Mouse (Mus musculus): Measurements from ENCODE around the gene Map3k6.
A peak's percentile ranks its signal among the peaks of the same experiment; 100 is the strongest.

Gene Map3k6

GRCm38 (mm10) chr4:133213661-133214060 lies 27.0 kb upstream of the Map3k6 start:
- no peak for DNase-seq (ENCODE audit: low read depth, low spot score)

GRCm38 (mm10) chr4:133217641-133218040 lies 23.0 kb upstream of the Map3k6 start:
- peak; percentile 54 for DNase-seq (ENCODE audit: low read depth, low spot score)

GRCm38 (mm10) chr4:133218745-133219144 lies 21.9 kb upstream of the Map3k6 start:
- DNase-seq (ENCODE audit: low read depth, low spot score) = no peak

- DNase-seq (ENCODE audit: low read depth, low spot score) = no peak
Measured at GRCm38 (mm10) chr4:133220656-133221055, 20.0 kb upstream of the Map3k6 start.

- DNase-seq (ENCODE audit: low read depth, low spot score) = no peak
Measured at GRCm38 (mm10) chr4:133221701-133222100, 18.9 kb upstream of the Map3k6 start.

- no peak for DNase-seq (ENCODE audit: low read depth, low spot score)
Measured at GRCm38 (mm10) chr4:133223875-133224274, 16.7 kb upstream of the Map3k6 start.

GRCm38 (mm10) chr4:133226073-133226472 lies 14.5 kb upstream of the Map3k6 start:
- no peak for DNase-seq (ENCODE audit: low read depth, low spot score)

- no peak for DNase-seq (ENCODE audit: low read depth, low spot score)
Measured at GRCm38 (mm10) chr4:133227636-133228035, 13.0 kb upstream of the Map3k6 start.

GRCm38 (mm10) chr4:133229582-133229981 lies 11.0 kb upstream of the Map3k6 start:
- DNase-seq (ENCODE audit: low read depth, low spot score) = no peak

- no peak for DNase-seq (ENCODE audit: low read depth, low spot score)
Measured at GRCm38 (mm10) chr4:133233285-133233976, 7.2 kb upstream of the Map3k6 start.

- no peak for DNase-seq (ENCODE audit: low read depth, low spot score)
Measured at GRCm38 (mm10) chr4:133234771-133235170, 5.8 kb upstream of the Map3k6 start.

- no peak for DNase-seq (ENCODE audit: low read depth, low spot score)
Measured at GRCm38 (mm10) chr4:133235415-133235814, 5.2 kb upstream of the Map3k6 start.

GRCm38 (mm10) chr4:133237911-133238310 lies 2.7 kb upstream of the Map3k6 start:
- no peak for DNase-seq (ENCODE audit: low read depth, low spot score)

GRCm38 (mm10) chr4:133240934-133241908 lies 603 bp downstream of the Map3k6 start:
- peak; percentile 72 for DNase-seq (ENCODE audit: low read depth, low spot score)

GRCm38 (mm10) chr4:133241910-133242309 lies 1.3 kb downstream of the Map3k6 start:
- no peak for DNase-seq (ENCODE audit: low read depth, low spot score)

- no peak for DNase-seq (ENCODE audit: low read depth, low spot score)
Measured at GRCm38 (mm10) chr4:133242710-133243109, 2.1 kb downstream of the Map3k6 start.

GRCm38 (mm10) chr4:133243538-133243937 lies 2.9 kb downstream of the Map3k6 start:
- no peak for DNase-seq (ENCODE audit: low read depth, low spot score)

GRCm38 (mm10) chr4:133244289-133244688 lies 3.7 kb downstream of the Map3k6 start:
- no peak for DNase-seq (ENCODE audit: low read depth, low spot score)

- no peak for DNase-seq (ENCODE audit: low read depth, low spot score)
Measured at GRCm38 (mm10) chr4:133247072-133247471, 6.5 kb downstream of the Map3k6 start.

GRCm38 (mm10) chr4:133247806-133248449 lies 7.3 kb downstream of the Map3k6 start:
- no peak for DNase-seq (ENCODE audit: low read depth, low spot score)

- DNase-seq (ENCODE audit: low read depth, low spot score) = peak; percentile 54
Measured at GRCm38 (mm10) chr4:133250609-133251008, 10.0 kb downstream of the Map3k6 start.

GRCm38 (mm10) chr4:133251214-133251613 lies 10.6 kb downstream of the Map3k6 start:
- no peak for DNase-seq (ENCODE audit: low read depth, low spot score)
